Mouse (Mus musculus) limb, embryonic 12.5 days (tissue): ENCODE results near the gene Lamb3. TPM values are rescaled to one million over a fixed set of nuclear protein-coding genes. Genes with fewer than 3 reads are reported as not detected.

ENCODE experiments used
- ATAC-seq: fragments of 200-750 bp; cut with Nextera tagmentation; 2 replicates; pipeline ENCODE4 v1.8.0; 2017; ENCODE audit warnings: low read depth, moderate TSS enrichment; ENCODE audit not compliant: insufficient number of reproducible peaks, insufficient read depth, low FRiP score, low TSS enrichment
- H3K27ac ChIP-seq: fragments of 300-500 bp; sonication (generic); 2 replicates; pipeline ENCODE4 v1.5.1; 2016; ENCODE audit warnings: mild to moderate bottlenecking, moderate library complexity
- H3K27me3 ChIP-seq: fragments of 300-500 bp; sonication (generic); 2 replicates; pipeline ENCODE4 v1.6.1; 2016; ENCODE audit warnings: mild to moderate bottlenecking, moderate library complexity
- H3K36me3 ChIP-seq: fragments of 300-500 bp; sonication (generic); 2 replicates; pipeline ENCODE4 v1.6.1; 2016; ENCODE audit warnings: mild to moderate bottlenecking, moderate library complexity
- H3K4me1 ChIP-seq: fragments of 300-500 bp; sonication (generic); replicated peaks from 2 replicates; pipeline ENCODE4 v1.6.1; 2016
- H3K4me2 ChIP-seq: fragments of 300-500 bp; sonication (generic); 2 replicates; pipeline ENCODE4 v1.6.1; 2016; ENCODE audit warnings: mild to moderate bottlenecking, moderate library complexity
- H3K4me3 ChIP-seq: fragments of 300-500 bp; sonication (generic); replicated peaks from 2 replicates; pipeline ENCODE4 v1.5.1; 2016; ENCODE audit warnings: mild to moderate bottlenecking
- H3K9ac ChIP-seq: fragments of 300-500 bp; sonication (generic); replicated peaks from 2 replicates; pipeline ENCODE4 v1.6.1; 2016; ENCODE audit warnings: mild to moderate bottlenecking, moderate library complexity
- H3K9me3 ChIP-seq: fragments of 300-500 bp; sonication (generic); 2 replicates; pipeline ENCODE4 v1.6.1; 2016; ENCODE audit warnings: mild to moderate bottlenecking, moderate library complexity
- WGBS: fragments of 180-500 bp; shearing (Covaris S2); methylation state at CpG from one replicate; pipeline ENCODE4 v1.1.7; 2016; 5-methylcytosine and 5-hydroxymethylcytosine counted together
- polyA plus RNA-seq: library from polyadenylated mRNA; unstranded; fragments of >200 nt; fragmentation: Nextera tagmentation; extraction: Ambion mirVana; gene quantifications from 2 replicates; pipeline ENCODE4 v1.2.1, GENCODE M21; 2016

The Lamb3 gene
- polyA plus RNA-seq, 1 experiment from 2014 or later, result 2.2 TPM

DNA sequence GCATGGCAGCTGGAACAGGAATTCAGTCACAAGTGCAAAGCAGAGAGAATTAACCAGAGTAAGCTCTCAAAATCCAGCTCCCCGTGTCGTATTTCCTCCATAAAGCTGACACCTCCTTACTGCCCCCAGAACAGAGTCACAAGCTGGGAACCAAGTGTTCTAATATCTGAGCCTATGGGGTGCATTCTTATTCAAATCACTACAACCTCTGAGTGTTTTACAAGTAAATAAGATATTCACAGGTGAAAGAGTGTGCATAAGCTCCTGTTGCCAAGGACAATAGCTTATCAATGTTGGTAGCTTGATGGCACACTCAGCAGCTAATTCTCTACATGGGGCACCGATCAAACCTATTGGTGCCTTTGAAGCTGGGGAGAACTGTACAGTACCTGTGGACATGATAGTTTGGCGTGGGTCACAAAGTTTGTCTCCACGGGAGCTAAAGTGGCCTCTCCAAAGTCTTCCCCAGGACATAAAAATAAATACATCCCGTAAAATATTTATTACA lies 166.5 kb downstream of the Lamb3 start:
- peaks cover 21% of the 10 kb centered on the region for H3K4me1 ChIP-seq
- H3K9me3 ChIP-seq, result no peaks in the 10 kb centered on the region
- no peak for ATAC-seq
- no peak overlapping the region for H3K4me3 ChIP-seq
- H3K36me3 ChIP-seq, result no peaks in the 10 kb centered on the region
- WGBS, result 60% methylated on average over 6 of the region's 6 CpGs
- no peak overlapping the region for H3K27ac ChIP-seq
- no peak overlapping the region for H3K9ac ChIP-seq
- H3K27me3 ChIP-seq, result no peaks in the 10 kb centered on the region
- H3K4me2 ChIP-seq, result no peak overlapping the region

- Histone ChIP-seq H3K9ac (no peak overlapping the region), H3K4me1 (peaks cover 6% of the 10 kb centered on the region), H3K9me3 (no peaks in the 10 kb centered on the region), H3K36me3 (no peaks in the 10 kb centered on the region), H3K27ac (no peak overlapping the region), H3K4me3 (no peak overlapping the region), H3K4me2 (no peak overlapping the region), H3K27me3 (no peaks in the 10 kb centered on the region)
- peak; percentile 16; the same call in 1 of the 2 replicates for ATAC-seq
- WGBS, result 30% methylated on average over 4 of the region's 4 CpGs
These were observed 169.1 kb downstream of the Lamb3 start for GRCm38 (mm10) chr1:193376478-193377134.

- H3K4me3 ChIP-seq, result no peak overlapping the region
- H3K4me1 ChIP-seq, result peaks cover 13% of the 10 kb centered on the region
- no peaks in the 10 kb centered on the region for H3K36me3 ChIP-seq
- no peaks in the 10 kb centered on the region for H3K9me3 ChIP-seq
- no peak for ATAC-seq
- no peak overlapping the region for H3K27ac ChIP-seq
- no peak overlapping the region for H3K4me2 ChIP-seq
- WGBS, result 71% methylated on average over 6 of the region's 6 CpGs
- H3K27me3 ChIP-seq, result no peaks in the 10 kb centered on the region
- H3K9ac ChIP-seq, result no peak overlapping the region
These were observed 172.1 kb downstream of the Lamb3 start for GRCm38 (mm10) chr1:193379634-193380033.

- no peak overlapping the region for H3K4me3 ChIP-seq
- H3K4me1 ChIP-seq, result peaks cover 16% of the 10 kb centered on the region
- H3K4me2 ChIP-seq, result no peak overlapping the region
- no peaks in the 10 kb centered on the region for H3K27me3 ChIP-seq
- H3K27ac ChIP-seq, result no peak overlapping the region
- H3K9ac ChIP-seq, result no peak overlapping the region
- 83% methylated on average over 5 of the region's 5 CpGs for WGBS
- H3K9me3 ChIP-seq, result no peaks in the 10 kb centered on the region
- H3K36me3 ChIP-seq, result no peaks in the 10 kb centered on the region
- no peak for ATAC-seq
These were observed 173.4 kb downstream of the Lamb3 start for GRCm38 (mm10) chr1:193380877-193381276.

- peak; percentile 69 for ATAC-seq
- H3K4me2 ChIP-seq, result peak overlapping the region; percentile 56
- no peaks in the 10 kb centered on the region for H3K27me3 ChIP-seq
- H3K4me3 ChIP-seq, result peak overlapping the region; percentile 36
- 28% methylated on average over 11 of the region's 11 CpGs for WGBS
- no peaks in the 10 kb centered on the region for H3K9me3 ChIP-seq
- peak overlapping the region; percentile 81 for H3K27ac ChIP-seq
- H3K4me1 ChIP-seq, result peaks cover 24% of the 10 kb centered on the region
- H3K36me3 ChIP-seq, result no peaks in the 10 kb centered on the region
- no peak overlapping the region for H3K9ac ChIP-seq
These were observed 174.3 kb downstream of the Lamb3 start for GRCm38 (mm10) chr1:193381597-193382404.

DNA sequence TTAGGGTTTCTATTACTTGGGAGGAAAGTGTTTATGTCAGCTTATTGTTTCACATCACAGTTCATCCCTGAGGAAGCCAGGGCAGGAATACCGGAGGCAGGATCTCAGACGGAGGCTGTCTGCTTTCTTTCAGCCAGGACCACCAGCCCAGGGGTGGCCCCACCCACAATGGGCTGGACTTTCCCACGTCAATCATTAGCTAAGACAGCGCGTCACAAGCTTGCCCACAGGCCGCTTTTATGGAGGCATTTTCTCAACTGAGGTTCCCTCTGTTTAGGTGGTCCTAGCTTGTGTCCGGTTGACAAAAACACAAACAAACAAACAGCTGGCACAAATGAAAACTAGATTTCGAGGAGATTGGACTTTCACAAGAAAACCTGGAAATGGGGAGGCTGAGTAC lies 174.9 kb downstream of the Lamb3 start:
- H3K4me1 ChIP-seq, result peaks cover 30% of the 10 kb centered on the region
- H3K27ac ChIP-seq, result peak overlapping the region; percentile 81
- peak overlapping the region; percentile 36 for H3K4me3 ChIP-seq
- no peaks in the 10 kb centered on the region for H3K9me3 ChIP-seq
- peak overlapping the region; percentile 42; the same call in 1 of the 2 replicates for H3K9ac ChIP-seq
- 0% methylated on average over 8 of the region's 8 CpGs for WGBS
- peak overlapping the region; percentile 56 for H3K4me2 ChIP-seq
- H3K27me3 ChIP-seq, result no peaks in the 10 kb centered on the region
- peak; percentile 72 for ATAC-seq
- H3K36me3 ChIP-seq, result no peaks in the 10 kb centered on the region

- peak overlapping the region; percentile 81 for H3K27ac ChIP-seq
- no peaks in the 10 kb centered on the region for H3K27me3 ChIP-seq
- peaks cover 32% of the 10 kb centered on the region for H3K4me1 ChIP-seq
- peak overlapping the region; percentile 56 for H3K4me2 ChIP-seq
- H3K36me3 ChIP-seq, result no peaks in the 10 kb centered on the region
- peak overlapping the region; percentile 36 for H3K4me3 ChIP-seq
- peak; percentile 38 for ATAC-seq
- WGBS, result 5% methylated on average over 8 of the region's 8 CpGs
- peak overlapping the region; percentile 42; the same call in 1 of the 2 replicates for H3K9ac ChIP-seq
- H3K9me3 ChIP-seq, result no peaks in the 10 kb centered on the region
These were observed 175.5 kb downstream of the Lamb3 start for GRCm38 (mm10) chr1:193382841-193383462.

- Histone ChIP-seq H3K27ac (no peak overlapping the region), H3K9ac (no peak overlapping the region), H3K36me3 (no peaks in the 10 kb centered on the region), H3K4me2 (0 out of 2 replicates have a peak overlapping the region, but pooled peaks have one; percentile 13), H3K4me3 (no peak overlapping the region), H3K4me1 (peaks cover 48% of the 10 kb centered on the region), H3K9me3 (no peaks in the 10 kb centered on the region), H3K27me3 (no peaks in the 10 kb centered on the region; the same call in none of the 2 replicates)
- 2% methylated on average over 5 of the region's 5 CpGs for WGBS
- no peak for ATAC-seq
These were observed 178.6 kb downstream of the Lamb3 start for GRCm38 (mm10) chr1:193386136-193386535.

DNA sequence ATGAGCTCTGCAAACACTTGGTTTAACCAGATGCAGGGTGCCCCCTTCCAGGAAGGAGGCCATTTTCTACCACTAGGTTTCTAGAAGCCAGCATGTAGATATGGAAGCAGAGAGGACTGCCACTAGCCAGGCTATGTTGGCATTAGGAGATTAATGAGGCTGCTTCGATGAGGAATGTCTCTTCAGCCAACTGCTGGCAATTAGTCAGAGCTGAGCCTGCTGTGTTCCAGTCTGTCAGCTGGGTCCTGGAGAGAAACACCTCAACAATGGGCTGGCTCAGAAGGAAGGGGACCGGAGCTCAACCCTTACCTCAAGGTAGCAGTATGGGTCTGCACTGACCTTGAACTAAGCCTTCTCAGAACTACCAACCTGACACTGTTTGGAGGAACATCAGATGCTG lies 179.7 kb downstream of the Lamb3 start:
- no peak for ATAC-seq
- Histone ChIP-seq H3K4me2 (no peak overlapping the region), H3K4me3 (no peak overlapping the region), H3K9me3 (no peaks in the 10 kb centered on the region), H3K27ac (no peak overlapping the region), H3K4me1 (peaks cover 39% of the 10 kb centered on the region), H3K27me3 (no peaks in the 10 kb centered on the region; the same call in none of the 2 replicates), H3K9ac (no peak overlapping the region), H3K36me3 (no peaks in the 10 kb centered on the region)
- 44% methylated on average over 2 of the region's 2 CpGs for WGBS

DNA sequence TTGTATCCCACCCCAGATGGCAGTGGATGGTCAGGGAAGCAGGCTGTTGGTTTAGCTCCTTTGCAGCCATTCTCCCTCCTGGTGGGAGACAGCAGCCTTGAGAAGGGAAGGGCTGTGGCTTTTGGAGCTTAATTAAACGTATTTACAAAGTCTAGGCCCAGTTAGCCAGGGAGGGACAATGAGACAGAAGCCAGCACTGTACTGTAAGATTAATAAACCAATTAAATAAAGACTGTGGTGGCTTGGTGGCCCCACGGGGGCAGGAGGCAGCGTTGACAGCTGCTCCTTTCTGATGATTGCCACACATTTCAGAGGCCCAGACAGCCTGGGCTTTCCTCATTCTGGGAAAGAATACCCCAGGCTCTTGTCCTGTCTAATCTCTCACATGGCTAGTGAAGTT lies 182.0 kb downstream of the Lamb3 start:
- no peak overlapping the region for H3K4me2 ChIP-seq
- no peaks in the 10 kb centered on the region for H3K9me3 ChIP-seq
- H3K36me3 ChIP-seq, result no peaks in the 10 kb centered on the region
- H3K27ac ChIP-seq, result 0 out of 2 replicates have a peak overlapping the region, but pooled peaks have one; percentile 0
- peaks cover 35% of the 10 kb centered on the region for H3K4me1 ChIP-seq
- no peak overlapping the region for H3K9ac ChIP-seq
- ATAC-seq, result no peak
- H3K4me3 ChIP-seq, result no peak overlapping the region
- WGBS, result 15% methylated on average over 3 of the region's 3 CpGs
- H3K27me3 ChIP-seq, result no peaks in the 10 kb centered on the region; the same call in none of the 2 replicates

- Histone ChIP-seq H3K4me1 (peaks cover 35% of the 10 kb centered on the region), H3K27ac (no peak overlapping the region), H3K36me3 (no peaks in the 10 kb centered on the region), H3K4me3 (no peak overlapping the region), H3K27me3 (no peaks in the 10 kb centered on the region; the same call in none of the 2 replicates), H3K9me3 (no peaks in the 10 kb centered on the region), H3K9ac (no peak overlapping the region), H3K4me2 (no peak overlapping the region)
- ATAC-seq, result no peak
- WGBS, result 61% methylated on average over 12 of the region's 12 CpGs
These were observed 182.5 kb downstream of the Lamb3 start for GRCm38 (mm10) chr1:193390004-193390403.
